Mouse (Mus musculus) adrenal gland, postnatal 14 days (tissue): Measurements from ENCODE around the gene Cyb5b. TPM values are rescaled to one million over a fixed set of nuclear protein-coding genes. Genes with fewer than 3 reads are reported as not detected.
A peak's percentile ranks its signal among the peaks of the same experiment; 100 is the strongest.

Experiments used
- DNase-seq: peaks from one replicate; pipeline ENCODE4 v3.0.0; 2021; ENCODE audit warnings: mixed read lengths
- total RNA-seq: library from RNA; stranded (reverse); gene quantifications from 2 replicates; pipeline ENCODE4 v1.2.3, GENCODE M21; 2021

Gene Cyb5b
- total RNA-seq, 1 experiment from 2014 or later: 305 TPM

DNA sequence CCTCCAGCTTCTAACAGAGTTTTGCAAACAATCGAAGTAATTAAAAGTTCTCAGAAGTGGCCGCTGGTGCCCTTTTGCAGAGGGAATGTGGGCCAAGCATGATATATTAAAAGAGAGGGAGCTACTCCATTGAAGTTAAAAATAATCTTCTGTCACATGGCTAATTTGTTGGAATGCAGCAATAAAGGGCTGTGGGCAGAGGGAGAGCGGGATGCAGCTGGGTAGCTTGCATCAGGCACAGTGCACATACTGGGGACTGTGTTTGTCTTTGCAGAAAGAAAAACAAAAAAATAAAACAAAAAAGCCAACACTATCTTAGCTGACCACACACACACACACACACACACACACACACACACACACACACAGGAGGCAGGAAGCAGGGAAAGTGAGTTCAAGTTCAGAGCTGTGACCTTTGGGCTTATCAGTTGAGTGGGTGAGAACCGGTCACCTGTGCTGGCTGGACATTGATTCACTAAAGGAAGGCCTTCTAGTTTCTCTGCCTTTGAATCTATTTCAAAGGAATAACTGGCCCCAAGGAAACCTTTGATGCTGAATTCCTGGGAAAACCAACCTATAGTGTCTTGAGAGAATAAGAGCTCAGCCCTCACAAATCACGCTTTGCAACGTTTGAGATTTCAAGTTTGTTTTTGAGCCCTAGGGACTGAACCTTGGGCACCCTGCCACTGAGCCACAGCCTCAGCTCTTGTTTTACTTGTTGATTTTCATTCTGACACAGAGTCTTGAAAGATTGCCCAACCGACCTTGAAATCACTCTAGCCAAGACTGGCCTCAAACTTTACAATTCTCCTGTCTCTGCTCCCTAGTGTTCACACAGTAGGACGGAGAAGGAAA lies 21.0 kb upstream of the Cyb5b start:
- peak; percentile 92 for DNase-seq

DNA sequence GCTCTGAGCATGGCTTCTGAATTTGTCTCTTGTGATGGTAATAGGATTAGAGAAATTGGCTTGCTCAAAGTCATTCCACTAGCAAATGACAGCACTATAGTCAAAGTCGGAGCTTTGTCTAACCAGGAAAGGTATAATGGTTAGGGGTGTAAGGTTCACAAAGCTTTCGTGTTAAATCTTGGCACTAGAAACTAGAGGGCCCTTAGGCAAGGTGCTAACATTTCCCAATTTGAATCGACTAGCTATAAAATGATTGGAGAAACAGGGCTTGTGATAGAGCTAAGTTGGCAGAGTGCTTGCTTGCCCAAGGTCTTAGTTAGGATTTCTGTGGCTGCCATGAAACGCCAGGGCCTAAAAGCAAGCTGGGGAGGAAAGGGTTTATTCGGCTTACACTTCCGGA lies 20.4 kb upstream of the Cyb5b start:
- peak; percentile 21 for DNase-seq

DNA sequence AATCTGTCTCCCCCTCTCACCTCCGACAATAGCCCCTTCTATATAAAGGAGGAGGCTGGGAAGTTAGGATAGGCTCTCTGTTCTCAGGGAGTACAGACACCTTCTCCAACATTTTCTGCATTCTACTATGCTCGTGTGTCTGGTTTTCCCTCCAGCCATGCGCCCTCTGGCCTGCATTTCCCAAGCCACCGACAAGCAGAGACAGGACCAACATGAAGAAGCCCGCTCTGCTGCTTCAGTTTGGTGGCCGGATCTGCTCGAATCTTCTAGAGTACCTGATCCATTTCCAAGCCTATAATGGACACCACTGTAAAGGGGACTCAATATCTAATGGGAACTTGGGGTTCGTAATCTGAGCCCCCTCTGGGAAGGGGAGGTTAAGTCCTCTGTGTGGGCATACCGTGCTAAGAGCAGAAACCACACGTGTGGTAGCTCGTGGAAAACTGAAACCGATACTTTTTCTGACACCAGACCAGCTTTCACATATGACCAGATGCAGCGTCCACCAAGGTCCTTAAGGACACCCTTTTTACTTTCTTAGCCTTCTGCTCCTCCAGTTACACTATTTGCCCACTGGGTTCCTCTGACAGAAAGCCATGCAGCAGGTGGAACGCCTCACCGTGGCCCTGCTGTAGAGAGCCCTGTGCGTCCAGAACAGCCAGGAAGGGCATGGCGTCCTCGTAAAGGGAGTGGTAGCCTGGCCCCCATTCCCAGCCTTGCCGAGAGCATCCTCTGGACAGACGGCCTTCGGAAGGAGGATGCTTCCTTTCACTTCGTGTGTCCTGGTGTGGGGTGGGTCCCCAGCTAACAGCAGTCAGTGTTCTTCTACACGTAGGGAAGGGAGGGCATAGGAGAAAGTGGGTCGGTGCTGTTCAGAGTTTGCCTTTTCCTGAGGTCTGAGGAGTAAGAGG lies 17.6 kb upstream of the Cyb5b start:
- no peak for DNase-seq

DNA sequence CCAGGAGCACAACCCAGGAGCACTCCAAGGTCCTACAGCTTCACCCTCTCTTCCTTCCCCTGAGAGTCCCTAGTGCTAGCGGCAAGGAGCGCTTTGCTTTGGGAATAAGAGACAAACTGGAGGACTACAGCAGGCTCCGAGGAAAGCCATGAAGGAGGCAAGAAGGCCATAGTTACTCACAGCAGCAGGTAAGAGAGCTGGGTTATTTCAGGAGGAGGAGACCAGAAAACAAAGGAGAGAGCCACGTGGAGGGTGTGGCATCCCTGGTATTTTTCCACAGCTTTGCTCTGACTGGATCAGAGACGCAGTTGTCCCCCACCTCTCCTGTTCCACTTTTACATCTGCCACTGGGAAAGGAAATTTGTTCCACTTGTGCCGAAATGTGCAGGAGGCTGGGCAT lies 16.6 kb upstream of the Cyb5b start:
- peak; percentile 40 for DNase-seq

DNA sequence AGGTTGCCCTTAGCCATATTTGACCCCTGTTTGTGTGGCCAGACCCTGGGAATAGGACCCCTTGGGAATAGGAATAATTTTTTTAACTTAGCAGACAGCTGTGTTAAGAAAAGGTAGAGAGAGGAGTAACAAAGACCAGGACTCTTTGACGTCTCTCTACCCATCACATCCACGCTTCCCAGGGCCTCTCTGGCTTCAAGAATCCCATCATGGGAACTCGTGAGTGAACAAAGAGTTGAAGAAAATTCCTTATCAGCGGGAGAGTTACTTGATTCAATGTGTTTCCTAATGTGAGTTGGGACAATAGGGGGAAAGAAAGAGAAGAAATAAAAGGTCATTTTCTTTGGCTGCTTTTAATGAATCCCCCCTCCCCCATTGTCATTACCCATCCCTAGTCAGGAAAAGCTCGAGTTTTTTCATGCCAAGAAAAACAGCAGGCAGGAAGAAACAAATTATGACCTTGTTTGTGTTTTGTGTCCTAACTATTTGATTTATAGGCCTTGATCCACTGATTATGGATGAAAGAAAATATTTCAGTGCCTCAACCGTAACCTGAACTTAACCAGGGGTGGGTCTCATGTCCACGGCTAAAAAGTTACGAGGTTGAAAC lies 14.3 kb upstream of the Cyb5b start:
- DNase-seq: peak; percentile 26

DNA sequence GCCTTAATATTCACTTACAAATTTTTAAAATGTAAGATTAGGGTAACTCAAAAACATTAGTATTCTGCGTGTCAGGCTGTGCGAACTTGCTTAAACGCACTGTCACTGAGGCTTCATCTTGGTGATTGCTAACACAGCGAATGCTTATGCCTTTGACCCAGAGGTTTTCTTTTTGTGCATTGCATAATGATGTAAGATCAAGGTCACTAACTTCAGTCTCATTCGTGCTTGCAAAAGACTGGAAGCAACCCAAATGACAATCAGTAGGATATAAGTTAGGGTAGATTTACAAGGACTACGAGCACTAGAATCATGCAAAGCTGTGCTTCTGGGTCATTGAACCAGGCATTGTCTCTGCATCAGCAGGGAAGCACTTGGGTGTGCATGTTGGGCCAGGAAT lies 12.8 kb upstream of the Cyb5b start:
- DNase-seq: peak; percentile 27

DNA sequence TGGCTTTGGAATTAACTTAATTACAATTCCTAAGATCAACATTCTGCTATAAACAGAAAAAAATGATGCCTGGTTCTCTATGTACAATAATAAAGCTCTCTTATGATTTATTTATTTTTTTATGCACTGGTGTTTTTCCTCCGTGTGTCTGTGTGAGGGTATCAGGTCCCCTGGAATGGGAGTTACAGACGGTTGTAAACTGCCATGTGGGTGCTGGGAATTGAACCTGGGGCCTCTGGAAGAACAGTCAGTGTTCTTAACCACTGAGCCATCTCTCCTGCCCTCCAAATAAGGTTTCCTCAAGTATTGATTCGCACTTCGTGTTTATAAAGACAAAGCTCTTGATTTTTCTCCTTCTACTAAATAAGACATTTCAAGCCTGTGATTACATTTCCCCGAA lies 12.1 kb upstream of the Cyb5b start:
- DNase-seq: no peak

DNA sequence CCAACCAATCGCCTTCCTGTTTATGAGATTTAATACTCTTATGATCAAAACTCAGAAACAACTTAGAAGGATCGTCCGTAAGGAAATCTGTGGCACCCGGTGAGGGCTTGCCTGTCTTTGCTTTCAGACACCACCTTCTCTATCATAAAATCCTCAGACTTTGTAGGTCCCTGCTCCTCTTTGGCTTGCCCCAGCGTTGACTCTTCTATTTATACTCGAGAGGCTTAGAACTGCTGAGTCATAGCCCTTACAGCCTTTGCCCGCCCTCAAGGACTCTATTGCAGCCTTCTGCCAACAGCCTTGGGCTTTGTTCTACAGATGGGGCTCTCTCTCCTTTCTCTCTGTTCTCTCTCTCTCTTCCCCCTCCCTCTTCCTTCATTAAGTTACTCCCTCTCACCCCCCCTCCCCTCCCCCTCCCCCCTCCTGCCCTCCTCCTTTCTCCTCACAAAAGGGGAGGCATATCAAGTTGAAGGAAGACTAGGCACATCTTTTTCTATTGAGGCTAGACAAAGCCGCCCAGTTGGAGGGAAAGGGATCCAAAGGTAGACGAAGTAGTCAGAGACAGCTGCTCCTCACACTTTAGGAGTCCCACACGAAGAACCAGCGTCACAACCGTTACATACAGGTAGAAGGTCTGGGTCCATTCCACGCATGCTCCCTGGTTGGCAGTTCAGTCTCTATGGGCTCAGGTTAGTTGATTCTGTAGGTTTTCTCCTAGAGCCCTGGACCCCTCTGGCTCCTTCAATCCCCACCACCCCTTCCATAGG lies 10.6 kb upstream of the Cyb5b start:
- peak; percentile 84 for DNase-seq

DNA sequence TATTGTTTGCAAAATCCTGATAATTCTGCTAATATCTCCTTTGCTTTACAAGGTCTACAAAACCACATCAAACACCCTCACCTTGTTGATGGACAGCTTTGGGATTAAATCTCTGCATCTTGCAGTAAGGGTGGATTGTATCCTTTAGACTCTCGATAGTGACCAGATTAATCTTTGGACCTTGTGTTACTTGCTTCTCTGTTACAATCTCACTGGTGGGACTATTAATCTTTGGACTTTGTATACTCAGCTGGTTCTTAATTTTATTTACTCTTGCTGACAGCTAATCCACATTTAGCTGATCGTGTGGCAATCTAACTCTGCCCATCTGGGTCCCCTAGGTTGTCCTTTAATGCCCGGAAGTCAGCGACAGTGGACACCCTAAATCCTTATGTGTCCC lies 7.9 kb upstream of the Cyb5b start:
- DNase-seq: no peak

DNA sequence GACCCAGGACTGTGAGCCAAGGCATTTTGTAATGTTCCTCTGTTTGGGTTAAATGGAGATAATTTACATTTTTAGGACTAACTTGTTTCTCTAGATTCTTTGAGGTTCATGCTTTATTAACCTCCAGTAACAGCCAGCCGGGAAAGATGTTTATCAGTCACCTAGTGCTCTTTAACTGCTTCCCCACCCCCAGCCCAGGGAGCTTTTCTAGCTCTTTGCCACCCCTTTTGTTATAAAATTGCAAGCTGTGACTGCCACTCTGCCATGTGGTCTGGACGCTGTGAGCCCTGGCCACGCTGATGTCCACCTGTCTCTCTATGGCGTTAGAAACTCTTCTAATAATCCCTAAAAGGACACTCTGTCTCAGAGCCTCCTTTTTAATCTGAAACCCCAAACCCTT lies 6.9 kb upstream of the Cyb5b start:
- no peak for DNase-seq

DNA sequence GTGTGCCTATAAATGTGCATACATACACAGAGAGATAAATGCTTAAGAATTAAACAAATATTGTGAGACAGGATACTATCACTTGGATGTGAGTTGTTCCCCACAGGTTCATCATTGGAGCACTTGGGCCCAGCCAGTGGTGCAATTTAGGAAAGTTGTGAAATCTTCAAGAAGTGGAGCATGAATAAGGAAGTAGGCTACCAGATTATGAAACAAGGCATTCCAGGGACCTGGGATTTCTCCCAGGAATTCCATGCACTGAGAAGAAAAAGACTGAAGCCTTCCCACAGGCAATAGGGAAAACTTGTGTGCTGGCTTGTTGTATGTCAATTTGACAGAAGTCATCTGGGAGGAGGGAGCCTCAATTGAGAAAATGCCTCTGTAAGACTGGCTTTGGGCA lies 4.3 kb upstream of the Cyb5b start:
- no peak for DNase-seq

DNA sequence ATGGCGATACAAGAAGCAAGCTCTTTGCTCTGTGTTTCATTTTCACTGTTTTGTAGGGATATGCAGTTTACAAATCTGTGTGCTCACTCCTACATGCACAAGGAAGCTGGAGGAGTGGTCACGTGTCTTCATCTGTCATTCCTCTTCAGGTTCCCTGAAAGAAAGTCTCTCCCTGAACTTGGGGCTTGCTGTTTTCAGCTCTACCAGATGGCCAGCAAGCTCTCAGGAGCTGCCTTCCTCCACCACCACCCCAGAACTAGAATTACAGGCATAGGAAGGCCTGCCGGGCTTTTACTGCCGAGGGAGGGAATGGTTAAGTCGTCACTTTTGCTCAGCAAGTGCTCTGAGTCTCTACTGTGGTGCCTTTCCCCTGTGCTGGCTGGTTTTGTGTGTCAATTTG lies 1.6 kb upstream of the Cyb5b start:
- DNase-seq: no peak

DNA sequence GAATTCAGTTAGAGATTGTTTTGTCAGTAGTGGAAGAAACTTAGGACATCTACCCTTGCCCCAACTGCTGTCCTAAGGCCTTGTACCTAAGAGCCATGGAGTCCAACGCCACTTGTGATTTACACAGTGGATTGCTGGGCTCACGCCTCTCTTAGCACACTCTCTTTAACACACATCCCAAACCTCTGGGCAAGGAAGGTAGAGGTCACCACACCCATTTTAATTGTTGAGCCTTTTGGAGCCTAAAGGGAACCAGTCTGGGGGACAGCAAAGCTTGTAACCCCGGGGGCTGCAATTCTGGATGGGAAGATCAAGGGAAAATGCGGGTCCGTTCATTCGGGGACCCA lies 410 bp upstream of the Cyb5b start:
- no peak for DNase-seq

DNA sequence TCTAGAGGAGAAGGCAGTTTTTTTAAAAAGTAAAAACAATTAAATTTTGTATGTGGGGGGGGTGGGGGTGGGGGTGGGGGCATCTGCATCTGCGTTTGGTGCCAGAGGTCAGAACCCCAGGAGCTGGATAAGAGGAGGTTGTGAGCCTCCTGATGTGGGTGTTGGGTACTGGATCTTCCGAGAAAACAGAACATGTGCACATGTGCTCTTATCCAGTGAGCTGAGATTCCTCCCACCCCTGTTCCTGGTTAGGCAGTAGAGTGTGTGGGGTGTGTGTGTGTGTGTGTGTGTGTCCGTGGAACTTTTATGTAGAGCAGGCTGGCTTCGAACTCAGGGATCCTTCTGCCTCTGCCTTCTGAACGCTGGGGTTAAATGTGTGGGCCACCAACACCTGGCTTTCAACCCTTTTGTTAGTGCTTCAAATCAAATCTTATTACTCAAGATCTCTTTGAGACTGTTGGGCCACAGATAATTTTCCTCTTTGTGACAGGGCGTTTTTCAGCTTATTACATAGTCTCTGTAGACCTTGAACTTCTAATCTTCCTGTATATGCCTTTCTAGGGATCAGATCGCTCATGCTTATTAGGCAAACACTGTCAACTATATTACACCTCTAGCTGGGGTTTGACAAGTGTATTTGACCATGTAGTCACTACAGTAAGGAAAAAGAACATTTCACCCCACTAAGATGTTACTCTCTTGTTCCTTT lies 926 bp downstream of the Cyb5b start:
- DNase-seq: no peak

DNA sequence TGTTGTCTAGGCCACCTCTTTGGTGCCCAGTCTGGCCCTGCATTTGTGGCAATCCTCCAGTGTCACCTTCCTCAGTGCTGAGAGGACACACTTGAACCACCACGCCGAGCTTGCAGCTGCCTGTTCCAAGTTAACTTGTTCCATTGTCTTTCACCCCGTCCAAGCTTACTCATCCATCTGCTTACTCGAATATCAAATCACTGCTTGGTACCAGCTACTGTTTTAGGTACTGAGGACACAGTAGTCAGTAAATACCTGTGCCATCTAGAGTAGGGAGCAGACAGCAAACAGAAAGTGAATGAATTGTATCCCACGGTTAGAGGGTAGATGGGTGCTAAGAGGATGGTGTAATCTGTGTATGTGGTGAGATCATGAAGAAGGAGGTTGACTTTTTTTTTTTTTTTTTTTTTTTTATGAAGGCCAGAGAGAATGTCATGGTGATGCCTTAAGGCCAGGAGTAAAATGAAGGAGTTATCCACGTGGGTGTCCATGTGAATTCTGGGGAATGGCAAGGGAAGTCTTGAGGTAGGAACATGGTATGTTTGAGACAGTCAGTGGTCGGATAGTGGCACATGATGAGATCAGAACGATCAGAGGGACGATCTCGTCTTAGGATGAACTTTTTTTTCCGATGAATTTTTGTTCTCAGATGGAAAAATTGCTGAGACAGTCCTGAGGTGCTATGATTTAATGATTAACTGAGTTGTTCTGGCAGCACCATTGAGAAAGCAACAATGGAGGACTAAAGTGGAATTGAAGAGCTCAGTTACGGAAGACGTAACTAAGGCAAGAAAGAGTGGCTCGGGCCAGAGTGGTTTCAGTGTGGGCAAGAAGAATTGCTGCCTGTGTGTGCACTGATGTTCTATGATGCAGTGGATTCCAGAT lies 3.1 kb downstream of the Cyb5b start:
- no peak for DNase-seq

DNA sequence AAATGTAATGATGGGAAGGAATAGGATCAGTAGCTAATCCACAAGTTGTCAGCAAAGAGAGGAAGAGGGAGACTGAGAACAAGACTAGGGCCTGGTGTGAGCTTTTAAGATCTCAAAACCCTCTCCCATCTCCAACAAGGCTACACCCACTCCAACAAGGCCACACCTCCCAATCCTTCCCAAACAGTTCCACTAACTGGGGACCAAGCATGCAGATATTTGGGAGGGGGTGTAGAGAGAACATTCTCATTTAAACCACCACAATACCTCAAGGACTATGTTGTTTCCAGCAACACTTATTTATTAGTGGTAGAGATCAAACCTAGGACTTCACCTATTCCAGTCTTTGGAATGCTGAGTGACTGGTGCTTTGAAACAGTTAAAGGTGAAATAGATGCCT lies 6.4 kb downstream of the Cyb5b start:
- DNase-seq: no peak

DNA sequence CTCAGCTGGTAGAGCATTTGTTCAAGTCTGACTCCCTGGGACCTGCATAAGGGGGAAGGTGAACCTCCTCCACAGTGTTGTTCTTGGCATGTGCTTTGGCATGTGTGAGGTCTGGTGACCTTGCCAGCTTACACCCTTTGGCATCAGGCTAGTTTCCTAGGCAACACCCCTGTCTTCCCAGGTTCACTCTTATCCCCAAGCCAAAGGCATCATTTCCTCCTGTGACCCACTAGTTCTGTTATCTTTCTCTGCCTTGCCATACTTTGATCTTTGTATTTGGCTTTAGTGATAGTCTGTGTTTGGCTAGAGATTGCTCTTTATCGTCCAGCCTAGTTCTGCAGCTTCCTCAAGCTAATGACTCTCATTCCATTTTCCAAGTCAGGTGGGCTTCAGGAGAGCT lies 7.4 kb downstream of the Cyb5b start:
- peak; percentile 68 for DNase-seq

DNA sequence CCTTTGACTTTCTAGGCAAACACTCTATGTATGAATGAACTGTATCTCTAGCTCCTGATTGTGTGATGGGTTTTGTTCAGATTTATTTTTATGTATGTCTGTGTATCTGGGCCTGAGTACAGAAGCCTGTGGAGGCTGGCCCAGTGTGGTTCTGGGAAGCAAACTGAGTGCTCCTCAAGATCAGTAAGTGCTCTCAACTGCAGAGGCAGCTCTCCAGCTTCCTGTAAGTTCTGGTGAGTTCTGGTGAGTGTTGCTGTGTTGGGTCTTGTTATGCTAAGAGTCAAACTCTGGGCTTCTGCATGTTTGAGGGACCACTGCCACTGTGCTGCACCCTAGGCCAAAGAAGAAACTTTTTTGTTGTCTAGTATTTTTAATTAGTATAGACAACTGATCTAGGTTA lies 8.4 kb downstream of the Cyb5b start:
- DNase-seq: no peak

DNA sequence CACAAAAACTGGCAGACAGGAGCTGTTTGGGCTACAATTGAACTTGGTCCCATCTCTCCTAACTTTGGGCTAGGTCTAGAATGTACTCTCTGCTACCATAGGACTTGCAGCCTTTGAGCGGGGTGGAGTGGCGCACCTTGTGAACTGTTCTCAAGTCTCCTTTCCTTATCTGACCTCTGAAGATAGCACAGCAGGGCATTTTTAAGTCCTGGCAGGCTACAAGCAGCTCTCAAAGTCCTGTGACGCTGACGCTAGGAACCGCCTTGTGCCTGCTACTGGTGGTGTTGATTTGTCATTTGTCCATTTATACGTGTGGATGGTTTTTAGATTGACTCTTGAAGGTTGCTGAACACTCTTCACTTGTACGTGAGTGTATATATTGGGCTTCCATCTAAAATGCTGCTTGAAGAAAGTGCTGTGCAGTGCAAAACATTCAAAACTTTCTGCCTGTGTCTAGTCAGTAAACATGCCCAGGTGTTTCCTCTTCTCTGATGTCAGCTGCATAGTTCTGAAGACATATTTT lies 13.9 kb downstream of the Cyb5b start:
- DNase-seq: no peak

DNA sequence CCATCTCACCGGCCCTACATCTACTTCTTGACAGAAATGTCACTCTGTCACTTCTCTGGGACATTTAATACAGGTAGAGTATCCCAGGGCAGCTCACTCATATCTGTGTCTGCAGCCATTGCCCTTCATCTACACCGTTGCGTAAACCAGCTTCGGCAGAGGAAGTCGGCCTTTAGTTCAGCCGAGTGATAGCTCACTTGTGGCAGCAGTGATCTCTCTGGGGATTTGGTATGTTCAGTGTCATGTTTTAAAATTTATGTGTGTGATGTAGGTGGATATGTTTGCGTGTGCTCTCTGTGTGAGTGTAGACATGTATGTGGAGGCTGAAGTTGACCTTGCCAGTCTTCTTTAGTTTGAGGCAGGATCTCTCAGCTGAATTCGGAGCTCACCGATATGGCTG lies 15.3 kb downstream of the Cyb5b start:
- DNase-seq: no peak
